Mouse (Mus musculus): ENCODE results near the gene Ppp4r1.
A peak's percentile ranks its signal among the peaks of the same experiment; 100 is the strongest.

Gene Ppp4r1

DNA sequence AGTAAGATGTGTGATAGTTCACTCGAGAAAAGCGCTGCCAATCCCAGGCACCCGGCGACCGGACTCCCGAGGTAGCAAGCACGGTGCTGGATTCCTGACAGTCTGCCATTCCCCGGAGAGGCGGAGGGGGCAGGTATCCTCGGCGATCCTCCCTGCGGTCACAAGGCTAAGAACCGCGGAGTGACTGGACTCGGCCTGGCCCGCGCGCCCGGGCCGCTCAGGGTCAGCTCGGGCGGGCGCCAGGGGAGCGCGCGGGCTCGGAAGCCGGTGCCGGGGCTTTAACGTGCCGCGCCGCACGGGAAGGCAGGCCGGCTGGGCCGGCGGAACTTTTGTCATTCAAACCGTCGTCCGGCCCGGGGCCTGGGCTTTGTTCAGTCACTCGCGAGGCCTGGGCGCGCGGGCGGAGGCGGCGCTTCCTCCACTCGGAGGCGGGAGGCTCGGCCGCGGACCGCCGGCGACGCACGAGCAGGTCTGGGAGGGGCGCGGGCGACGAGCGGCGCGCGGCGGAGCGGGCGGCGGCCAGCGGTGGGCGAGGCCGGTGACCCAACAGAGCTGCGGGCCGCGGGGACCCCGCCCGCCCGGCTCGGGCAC is at the start of gene Ppp4r1:
Ppp4r1 (plus strand) TSS at position 23 of the 591 bp plus-strand sequence.
- peak; percentile 79 for DNase-seq (ENCODE audit: low read depth, low spot score)

DNA sequence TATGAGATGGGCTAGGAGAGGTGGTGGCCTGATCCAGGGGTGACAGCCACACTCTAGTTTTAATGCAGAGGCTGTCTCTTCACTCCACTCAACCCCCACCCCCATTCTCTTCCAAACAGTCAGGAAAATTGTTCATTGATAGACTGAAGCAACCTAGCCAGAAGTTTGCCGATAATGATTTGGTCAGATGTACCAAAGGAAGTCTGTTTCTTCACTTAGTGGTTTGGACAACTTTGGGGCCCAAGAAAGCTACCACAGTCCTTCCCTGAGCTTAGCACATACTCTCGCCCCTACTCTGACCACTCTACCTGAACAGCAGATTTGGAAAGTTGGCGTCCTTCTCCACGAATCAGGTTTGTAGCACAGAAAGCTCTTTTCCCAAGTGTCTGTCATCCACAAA is 49.7 kb upstream of the Ppp4r1 start:
- DNase-seq (ENCODE audit: low read depth, low spot score) = no peak

DNA sequence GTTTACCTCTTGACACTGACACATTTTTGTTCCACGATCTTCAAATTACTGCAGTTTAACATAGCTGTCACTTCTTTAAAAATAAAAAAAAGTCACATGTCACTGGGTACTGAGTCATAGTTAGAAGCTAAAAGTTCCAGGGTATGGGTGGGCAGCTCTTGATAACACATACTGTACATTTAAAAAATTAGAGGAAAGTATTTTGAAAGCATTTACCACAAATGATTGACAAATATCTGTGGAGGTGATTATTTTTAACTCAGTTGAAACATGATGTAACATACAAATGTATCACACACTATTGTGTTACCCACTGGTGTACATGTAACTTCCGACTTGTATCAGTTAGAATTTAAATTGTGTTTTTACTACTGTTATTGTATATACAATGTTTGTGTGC is 47.3 kb upstream of the Ppp4r1 start:
- DNase-seq (ENCODE audit: low read depth, low spot score) = no peak

DNA sequence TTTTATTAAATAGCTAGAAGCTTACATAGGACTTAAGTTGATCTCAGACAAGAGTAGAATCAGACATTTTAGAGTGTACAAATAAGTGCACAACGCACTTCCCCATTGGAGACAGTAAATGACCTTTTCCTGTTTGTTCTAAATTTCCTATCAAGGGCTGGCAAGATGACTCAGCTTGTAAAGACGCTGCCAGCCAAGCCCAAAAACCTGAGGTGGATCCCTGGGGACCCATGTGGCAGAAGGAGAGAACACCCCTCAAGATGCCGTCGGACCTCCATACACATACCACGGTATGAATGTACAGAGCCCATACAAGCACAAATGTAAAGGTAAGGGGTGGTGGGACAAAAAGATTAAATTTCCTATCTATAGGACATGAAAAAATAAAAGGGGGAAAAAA is 45.2 kb upstream of the Ppp4r1 start:
- no peak for DNase-seq (ENCODE audit: low read depth, low spot score)

DNA sequence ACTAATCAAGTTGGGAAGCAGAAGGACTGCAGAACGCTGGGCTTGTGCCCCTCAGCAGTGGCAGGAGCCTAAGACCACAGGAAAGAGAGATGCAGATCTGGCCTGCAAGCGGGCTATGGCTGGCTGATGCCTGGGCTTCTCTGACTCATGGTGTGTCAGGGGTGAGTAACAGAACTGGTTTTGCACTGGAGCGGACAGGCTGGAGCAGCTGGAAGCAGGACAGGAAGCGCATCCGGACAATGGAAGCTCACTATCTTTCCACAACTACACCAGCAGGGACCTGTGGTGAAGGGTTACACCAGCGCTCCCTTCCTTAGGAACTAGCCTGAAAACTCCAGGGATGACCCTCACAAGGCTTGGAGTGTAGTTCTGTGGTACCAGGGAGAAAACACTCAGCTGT is 44.8 kb upstream of the Ppp4r1 start:
- no peak for DNase-seq (ENCODE audit: low read depth, low spot score)

DNA sequence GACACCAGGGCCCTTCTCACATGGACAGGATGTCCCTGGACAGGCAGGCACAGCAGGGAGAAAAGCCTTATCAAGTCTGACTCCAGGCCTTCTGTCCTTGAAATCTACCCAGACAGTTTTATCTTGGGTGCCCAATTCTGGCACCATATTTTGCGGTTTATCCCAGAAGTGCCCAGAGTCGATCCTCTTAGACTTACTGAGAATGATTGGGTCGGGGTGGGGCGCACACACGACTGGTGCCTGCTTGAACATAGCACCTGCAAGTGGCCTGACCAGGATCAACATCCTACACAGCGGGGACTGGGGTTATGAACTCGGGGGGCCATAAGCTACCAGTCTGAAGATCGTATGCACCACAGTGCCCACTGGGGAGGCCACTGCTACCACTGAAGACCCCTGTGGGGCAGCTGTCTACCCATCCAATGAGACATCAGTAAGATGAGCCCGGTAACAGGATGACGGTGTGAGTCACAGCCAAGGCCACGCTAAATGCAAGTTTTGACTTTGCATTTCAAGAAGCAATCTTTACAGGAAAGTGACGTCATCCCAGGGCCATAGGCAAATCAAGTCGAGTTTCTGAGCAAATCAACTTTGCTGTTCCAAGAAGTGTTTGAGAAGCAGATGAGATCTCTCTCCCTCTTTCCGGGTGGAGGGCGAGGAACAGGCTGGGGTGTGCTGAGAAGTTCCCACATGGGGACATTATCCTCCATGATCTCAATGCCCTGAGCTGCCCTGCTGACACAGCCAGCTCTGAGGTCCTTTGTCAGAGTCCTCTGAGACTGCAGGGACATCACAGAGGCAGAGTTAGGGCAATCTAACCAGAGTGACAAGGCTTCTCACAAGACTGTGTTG is 42.3 kb upstream of the Ppp4r1 start:
- DNase-seq (ENCODE audit: low read depth, low spot score) = no peak

DNA sequence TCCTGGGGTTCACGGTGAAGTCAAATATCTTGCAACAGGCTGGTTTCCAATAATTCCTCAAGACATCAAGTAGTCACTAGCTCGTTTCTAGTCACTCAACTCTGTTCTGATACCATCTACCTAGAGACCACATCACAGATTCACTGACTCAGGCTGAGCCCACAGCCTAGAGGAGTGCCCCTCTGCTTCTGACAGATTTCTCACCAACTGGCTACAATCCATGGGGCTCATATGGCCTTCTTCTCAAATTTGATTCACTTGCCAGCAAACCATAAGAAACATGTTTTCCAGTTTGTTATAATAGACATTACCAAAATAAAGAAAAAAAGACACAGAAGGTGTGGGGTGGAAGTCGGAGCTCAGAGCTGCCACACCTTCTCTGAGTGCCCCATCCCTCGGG is 40.8 kb upstream of the Ppp4r1 start:
- DNase-seq (ENCODE audit: low read depth, low spot score) = no peak

DNA sequence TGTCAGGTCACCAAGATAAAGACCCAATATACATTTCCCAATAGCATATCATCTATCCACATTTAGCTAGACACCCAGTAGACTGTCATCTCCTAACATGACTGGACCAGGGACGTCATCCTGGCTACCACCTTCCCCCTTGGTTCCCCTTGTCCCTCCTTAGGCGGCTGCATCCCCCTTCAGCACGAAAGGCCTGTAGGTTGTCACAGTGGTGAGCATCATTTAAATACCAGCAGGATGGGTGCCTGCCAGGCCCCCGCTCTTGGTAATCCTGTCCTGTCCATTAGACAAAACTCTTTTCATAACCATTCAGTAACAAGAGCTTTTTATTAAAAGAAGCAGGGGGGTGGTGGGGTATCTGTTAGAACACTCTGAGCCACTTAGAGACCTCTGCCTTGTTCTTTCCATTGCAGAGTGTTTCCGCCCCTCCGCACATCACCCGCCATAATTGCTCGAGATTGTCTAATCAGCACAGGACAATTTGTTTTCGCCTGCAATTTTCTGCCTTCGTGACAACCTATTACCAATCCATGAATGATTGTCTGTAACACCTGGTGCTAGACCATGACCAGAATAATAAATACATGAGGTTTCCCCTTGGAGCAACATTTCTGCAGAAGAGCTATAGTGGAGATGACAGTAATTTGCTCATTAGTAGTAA is 40.0 kb upstream of the Ppp4r1 start:
- DNase-seq (ENCODE audit: low read depth, low spot score) = peak; percentile 34

DNA sequence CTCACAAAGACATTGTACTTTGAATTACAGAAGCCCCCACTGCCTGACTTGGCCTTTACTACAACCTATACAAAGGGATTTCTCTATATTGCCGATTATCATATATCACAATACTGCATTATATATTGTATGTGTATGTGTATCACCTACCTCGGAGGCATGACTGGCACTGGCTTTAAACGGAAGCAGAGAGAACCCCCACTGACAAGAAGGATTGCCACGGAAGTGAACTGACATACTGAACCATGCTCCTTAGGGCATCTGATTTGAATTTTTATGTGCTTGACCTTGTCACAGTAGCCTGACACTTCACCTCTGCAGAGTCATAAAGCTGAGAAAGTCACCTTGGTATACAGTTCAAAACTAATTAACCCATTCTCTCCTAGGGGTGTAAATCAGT is 39.4 kb upstream of the Ppp4r1 start:
- peak; percentile 38 for DNase-seq (ENCODE audit: low read depth, low spot score)

DNA sequence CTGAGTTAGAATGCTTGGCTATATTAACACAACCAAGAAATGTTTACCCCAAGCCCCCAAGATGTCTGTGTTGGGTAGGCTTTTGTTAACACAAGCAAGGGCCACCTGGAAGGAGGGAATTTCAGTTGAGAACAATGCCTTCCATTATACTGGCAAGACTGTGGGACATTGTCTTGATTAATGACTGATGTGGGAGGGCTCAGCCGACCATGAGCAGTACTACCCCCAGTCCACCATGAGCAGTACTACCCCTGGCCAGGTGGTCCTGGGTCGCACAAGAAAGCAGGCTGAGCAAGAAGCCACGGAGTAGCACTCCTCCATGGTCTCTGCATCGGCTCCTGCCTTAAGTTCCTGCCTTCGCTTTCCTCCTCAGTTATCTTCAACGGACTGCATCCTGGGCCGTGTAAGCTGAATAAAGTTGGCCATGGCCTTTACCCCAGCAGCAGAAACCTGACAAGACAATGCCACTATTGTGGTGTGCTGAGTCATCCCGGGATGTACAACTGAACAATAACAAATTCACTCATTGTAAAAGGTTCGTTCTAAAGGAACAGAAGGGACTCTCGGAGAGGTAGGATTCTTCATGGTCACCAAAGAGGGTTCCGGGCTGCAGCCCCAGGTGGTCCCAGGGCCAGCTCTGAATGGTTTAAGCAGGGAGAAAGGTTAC is 38.6 kb upstream of the Ppp4r1 start:
- peak; percentile 46 for DNase-seq (ENCODE audit: low read depth, low spot score)

DNA sequence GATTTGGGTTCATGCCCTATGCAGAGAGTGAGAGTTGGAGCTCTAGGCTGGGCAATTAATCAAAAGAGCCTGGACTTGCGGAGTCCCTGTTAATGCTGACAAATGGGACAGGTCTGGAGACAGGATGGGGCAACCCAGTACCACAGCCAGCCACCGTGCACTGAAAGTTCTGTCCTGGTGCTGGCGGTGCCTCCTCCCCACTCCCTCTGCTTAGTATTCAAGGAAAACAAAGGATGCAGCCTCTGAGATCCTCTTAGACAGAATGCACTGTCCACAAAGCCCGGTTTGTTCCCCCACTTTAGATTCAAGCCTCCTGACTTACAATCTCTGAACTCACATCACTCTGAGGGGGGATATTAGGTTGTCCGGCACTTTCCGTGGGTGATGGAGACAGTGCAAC is 36.1 kb upstream of the Ppp4r1 start:
- no peak for DNase-seq (ENCODE audit: low read depth, low spot score)

DNA sequence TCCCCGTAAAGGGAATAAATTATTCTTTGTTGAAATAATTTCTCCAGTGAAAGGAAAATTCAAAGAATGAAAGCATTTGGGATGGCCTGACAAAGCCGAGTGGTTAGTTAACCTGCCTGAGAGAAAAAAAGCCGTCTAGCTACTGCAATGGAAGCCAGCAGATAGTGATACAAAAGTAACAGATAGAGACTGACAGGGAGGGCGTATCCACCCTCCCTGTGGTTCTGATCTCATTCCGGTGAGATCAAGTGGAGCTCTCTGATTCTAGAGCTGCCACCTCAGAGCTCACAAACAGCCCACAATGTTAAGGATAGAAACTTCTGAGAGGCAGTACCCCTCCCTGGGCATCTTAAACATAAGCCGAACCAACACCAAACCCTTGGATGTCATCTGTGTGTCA is 33.4 kb upstream of the Ppp4r1 start:
- no peak for DNase-seq (ENCODE audit: low read depth, low spot score)

DNA sequence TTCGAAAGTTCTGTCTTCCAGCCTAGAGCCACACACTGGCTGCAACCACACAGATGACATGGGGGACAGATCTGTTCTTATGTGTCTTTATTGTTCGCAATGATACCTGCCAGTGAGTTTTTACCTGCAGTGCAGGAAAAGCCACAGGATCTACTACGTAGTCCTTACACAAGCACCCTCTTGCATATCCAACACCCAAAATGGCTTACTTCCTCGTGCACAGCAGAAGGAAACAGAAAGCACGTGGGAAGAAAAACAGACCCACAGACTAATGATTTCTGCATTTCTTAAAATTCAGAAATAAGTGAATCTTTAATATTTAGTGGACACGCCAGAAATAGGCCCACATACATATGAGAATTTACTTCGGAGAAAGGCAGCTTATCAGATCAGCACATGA is 32.6 kb upstream of the Ppp4r1 start:
- no peak for DNase-seq (ENCODE audit: low read depth, low spot score)

DNA sequence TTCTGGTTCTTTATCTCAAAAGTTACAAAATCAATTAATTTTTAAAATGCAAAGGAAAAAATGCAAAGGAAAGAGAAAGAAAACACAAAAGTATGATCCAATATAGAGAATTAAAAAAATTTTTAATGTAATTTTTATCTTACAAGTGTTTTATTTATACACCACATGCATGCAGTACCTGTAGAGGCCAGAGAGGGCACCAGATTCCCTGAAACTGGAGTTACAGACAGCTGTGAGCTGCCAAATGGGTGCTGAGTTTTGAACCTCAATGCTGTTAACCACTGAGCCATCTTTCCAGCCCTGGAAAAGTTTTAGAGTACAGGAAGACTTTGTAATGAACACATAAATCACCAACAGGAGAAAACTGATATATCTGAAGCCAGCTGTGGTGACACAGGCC is 32.1 kb upstream of the Ppp4r1 start:
- DNase-seq (ENCODE audit: low read depth, low spot score) = no peak

DNA sequence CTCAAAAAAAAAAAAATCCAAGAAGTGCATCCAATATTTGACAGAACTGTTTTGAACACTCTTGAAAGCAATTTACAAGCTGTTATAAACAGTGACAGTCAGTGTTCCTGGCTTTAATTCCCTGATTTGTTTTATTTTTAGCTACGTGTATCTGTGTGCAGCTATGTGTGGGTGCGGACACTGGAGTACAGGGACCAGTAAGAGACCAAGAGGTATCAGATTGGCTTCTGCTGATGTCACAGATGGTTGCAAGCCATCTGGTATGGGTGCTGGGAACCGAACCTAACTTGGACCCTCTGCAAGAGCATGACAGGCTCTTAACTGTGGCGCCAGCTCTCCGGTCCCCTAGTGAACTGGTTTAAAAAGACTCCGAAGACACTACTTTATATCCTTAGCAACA is 29.2 kb upstream of the Ppp4r1 start:
- no peak for DNase-seq (ENCODE audit: low read depth, low spot score)

DNA sequence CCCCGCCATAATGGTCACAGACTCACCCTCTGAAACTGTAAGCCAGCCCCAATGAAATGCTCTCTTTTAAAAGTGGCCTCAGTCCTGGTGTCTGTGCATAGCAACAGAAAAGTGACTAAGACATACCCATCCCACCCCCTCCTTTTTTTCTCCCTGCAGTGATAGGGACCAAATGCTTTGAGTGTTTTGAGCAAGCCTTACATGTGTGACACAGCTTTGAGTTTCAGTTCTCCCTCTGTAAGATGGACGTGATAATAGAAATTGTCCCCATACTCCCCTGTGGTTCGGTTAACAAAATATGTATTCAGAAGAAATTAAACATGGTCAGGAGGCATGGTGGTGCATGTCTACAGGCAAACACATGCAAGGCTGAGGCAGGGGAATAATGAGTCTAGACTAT is 26.5 kb upstream of the Ppp4r1 start:
- no peak for DNase-seq (ENCODE audit: low read depth, low spot score)

DNA sequence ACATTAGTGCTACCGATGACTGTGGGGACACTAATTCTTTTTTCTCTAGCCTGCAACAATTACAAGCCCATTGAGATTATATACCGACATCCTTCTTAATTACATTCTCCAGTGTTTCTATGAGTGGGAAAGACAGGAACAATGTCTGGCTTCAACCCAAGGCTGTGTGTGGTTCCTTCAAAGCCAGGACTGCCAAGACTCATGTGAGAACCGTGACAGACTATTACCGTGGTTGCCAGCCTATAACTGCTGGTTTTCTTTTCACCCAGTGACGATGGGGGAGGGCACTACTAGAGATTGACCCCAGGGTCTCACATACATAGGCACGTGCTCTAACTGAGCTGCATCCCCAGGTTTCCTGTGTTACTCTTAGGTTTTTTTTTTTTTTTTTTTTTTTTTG is 25.2 kb upstream of the Ppp4r1 start:
- no peak for DNase-seq (ENCODE audit: low read depth, low spot score)

DNA sequence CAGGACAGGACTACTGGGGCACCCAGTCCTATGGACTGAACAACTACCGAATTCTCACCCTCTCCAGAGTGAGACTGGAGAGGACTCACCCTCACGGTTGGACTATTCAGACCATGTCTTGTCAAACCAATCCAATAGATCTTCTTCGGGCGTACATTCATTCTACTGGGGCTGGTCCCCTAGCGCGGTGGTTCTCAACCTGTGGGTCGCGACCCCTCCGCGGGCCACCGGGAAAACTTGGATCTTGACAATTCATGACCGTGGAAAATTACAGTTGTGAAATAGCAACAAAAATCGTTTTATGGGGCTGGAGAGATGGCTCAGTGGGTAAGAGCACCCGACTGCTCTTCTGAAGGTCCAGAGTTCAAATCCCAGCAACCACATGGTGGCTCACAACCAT is 19.2 kb upstream of the Ppp4r1 start:
- DNase-seq (ENCODE audit: low read depth, low spot score) = no peak

DNA sequence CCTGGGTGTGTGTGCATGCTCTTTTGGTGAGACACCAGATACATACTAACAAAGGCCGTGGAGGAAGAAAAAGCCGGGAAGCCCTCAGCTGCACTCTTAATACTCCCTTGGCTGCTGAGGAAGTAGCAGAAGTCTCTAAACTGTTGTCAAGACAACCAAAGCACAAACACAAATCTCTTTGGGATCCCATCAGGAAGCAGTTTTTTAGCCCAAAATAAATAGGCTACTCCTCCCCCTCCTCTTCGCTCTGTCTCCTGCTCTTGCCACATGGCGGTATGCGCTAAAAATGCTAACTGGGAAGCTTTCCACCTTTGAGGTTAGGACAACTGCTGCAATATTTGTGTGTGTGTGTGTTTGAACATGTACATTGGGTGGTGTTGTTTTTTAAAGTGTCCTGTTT is 13.9 kb upstream of the Ppp4r1 start:
- DNase-seq (ENCODE audit: low read depth, low spot score) = no peak

DNA sequence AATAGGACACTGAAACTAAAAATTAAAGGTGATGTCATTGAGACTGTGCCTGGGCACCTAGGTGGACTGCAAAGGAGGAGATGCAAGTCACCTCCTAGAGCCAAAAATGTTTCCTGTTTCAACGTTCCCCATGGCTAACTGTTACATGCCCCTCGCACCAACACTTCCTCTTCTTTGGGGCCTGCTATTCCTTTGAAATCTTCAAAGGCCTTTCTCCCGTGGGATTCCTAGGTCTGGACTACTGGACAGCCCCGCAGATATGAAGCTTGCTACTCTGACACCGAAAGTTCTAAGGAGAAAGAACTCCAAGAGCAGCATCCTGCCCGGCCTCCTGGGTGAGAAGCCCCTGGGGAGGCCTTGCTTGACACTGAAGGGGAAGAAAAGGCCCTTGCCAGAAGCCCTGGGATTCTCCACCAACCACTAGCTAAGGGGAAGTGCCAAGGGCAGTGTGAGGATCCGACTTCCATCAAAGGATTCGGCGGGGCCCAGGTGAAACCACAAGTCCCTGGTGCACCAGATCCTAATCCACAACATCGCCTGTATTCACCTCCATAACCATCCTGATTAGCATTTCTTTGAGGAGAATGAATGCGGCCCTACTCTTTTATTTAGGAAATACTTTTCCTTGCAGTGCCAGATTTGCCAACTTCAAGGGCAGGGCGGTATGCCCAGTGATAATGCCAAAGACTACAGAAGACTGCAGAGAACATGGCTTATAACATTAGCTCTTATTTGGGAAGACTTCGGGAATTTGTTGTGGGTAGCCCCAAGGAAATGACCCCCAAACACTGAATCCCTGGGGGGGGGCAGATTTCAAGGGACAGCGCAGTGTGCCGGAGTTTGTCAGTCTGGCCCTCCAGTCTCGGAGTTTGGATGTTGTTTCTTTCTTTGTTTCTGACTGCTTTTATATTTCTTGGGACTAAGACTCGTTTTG is 11.1 kb upstream of the Ppp4r1 start:
- DNase-seq (ENCODE audit: low read depth, low spot score) = no peak

All from mesoderm, embryonic 11.5 days (tissue).